Mouse (Mus musculus) bone marrow macrophage, adult 2 months (primary cell): ENCODE results near the gene She.

Experiments
- CTCF ChIP-seq: IDR thresholded peaks from 2 replicates; pipeline ENCODE4 v1.5.1; 2012; ENCODE audit warnings: low read depth, mild to moderate bottlenecking, low read length, moderate library complexity
- POLR2A ChIP-seq: IDR thresholded peaks from 2 replicates; pipeline ENCODE4 v1.6.1; 2012; ENCODE audit warnings: mild to moderate bottlenecking, low read depth, low read length, borderline replicate concordance

GRCm38 (mm10) chr3:89807171-89807570, 24.0 kb upstream of the She start:
- TF ChIP-seq CTCF: no peak
- TF ChIP-seq POLR2A: no peak
